Mouse (Mus musculus): ENCODE measurements around the gene Zfp740. TPM values are rescaled to one million over a fixed set of nuclear protein-coding genes. Genes with fewer than 3 reads are reported as not detected.

The Zfp740 gene
- polyA plus RNA-seq, 1 experiment: 46.6 TPM

DNA sequence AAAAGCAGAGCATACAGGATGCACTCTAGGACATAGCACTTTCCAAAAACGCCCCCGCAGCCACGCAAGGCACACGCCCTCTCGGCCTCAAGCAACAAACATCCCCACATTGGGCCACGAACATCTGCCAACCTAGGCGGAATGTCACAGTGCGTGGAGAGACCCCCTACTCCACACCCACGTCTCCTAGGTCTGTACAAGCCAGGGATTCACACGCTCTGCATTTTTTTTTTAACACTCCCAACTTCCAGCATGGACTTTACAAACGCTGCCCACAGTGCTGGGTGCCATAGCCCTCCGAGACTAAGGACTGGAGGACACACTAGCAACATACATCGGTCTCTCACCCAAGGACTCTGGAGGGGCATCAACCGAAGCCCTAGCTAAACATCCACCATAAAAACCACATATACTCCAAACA, 42.4 kb downstream of the Zfp740 start:
- TF ChIP-seq POLR2A (IDR thresholded peaks at IDR 0.05; ENCODE audit: borderline replicate concordance, extremely low read depth, low read depth, low read length) (peak; percentile 68; the same call in 1 of the 2 replicates), CTCF (IDR thresholded peaks at IDR 0.05; ENCODE audit: insufficient read depth, low read length) (no peak)
- H3K4me3 ChIP-seq (replicated peaks; ENCODE audit: extremely low read depth, low read depth, low read length): peak overlapping the region; percentile 74
- WGBS: 5% methylated on average over 14 of the region's 14 CpGs
- DNase-seq: no peak
- peaks cover 31% of the 10 kb centered on the region for H3K4me1 ChIP-seq (ENCODE audit: control insufficient read depth, insufficient read depth, low read length)

DNA sequence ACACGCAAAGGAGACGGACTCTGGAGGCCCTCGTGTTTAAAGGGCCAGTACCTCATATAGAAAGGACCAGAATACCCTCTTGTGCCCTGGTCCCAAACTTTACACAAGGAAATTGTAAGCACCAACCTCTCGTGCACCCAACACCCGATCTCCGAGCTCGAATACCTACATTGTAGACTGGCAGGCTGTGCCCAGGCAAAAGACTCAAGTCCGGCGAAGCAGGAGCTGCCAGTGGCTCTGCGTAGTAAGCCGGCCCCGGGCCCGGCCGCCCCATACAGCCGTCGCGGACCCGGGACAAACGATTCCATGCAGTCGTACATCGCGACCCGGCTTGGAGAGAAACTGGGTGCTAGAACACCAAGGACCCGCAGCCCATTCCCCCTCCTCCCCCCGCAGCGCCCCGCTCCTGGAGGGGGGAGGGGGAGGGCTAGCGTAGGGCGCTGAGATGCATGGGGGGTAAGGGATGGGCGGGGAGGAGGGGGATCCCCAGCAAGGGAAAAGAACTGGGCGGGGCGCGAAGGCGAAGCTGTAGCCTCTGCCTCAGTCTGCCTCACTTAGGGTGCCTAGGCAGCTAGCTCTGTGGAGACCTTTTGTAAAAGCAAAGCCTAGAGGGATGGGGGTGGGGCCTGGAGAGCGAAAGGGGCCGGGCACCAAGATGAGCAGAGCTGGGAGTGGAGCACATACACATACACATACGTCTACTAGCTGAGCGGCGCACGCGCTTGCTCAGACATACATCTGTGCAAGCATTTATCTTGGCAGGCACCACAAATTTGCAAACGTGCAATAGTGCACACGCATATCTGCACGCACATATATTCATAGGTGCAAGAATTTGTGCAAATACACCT, 43.1 kb downstream of the Zfp740 start:
- peak; percentile 74 for DNase-seq
- under 1% methylated on average over 41 of the region's 44 CpGs for WGBS
- peak overlapping the region; percentile 74 for H3K4me3 ChIP-seq (replicated peaks; ENCODE audit: extremely low read depth, low read depth, low read length)
- TF ChIP-seq CTCF (IDR thresholded peaks at IDR 0.05; ENCODE audit: insufficient read depth, low read length) (no peak), POLR2A (IDR thresholded peaks at IDR 0.05; ENCODE audit: borderline replicate concordance, extremely low read depth, low read depth, low read length) (peak; percentile 90; the same call in 1 of the 2 replicates)
- peaks cover 27% of the 10 kb centered on the region for H3K4me1 ChIP-seq (ENCODE audit: control insufficient read depth, insufficient read depth, low read length)

DNA sequence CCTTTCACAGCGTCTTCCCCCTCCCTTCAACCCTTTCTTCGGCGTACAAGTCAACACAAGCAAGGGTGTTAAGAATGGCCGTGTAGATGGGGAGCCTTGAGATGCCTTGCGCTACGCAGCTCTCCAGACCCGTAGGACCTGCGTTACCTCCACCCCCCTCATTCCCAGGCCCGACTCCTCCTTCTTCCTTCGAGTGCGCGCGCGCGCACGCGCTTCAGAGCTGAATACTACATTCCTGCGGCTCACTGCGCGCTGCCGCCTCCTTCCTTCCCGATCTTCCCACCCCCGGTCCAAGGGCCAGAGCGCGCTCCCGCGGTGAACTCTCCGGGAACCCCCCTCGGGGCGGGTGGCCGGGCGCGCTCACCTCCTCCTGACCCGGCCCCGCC, 43.8 kb downstream of the Zfp740 start:
- TF ChIP-seq CTCF (IDR thresholded peaks at IDR 0.05; ENCODE audit: insufficient read depth, low read length): no peak
- TF ChIP-seq POLR2A (IDR thresholded peaks at IDR 0.05; ENCODE audit: borderline replicate concordance, extremely low read depth, low read depth, low read length): peak; percentile 96; the same call in 1 of the 2 replicates
- H3K4me1 ChIP-seq (ENCODE audit: control insufficient read depth, insufficient read depth, low read length): peaks cover 23% of the 10 kb centered on the region
- peak overlapping the region; percentile 74 for H3K4me3 ChIP-seq (replicated peaks; ENCODE audit: extremely low read depth, low read depth, low read length)
- WGBS: under 1% methylated on average over 25 of the region's 35 CpGs
- peak; percentile 95 for DNase-seq

DNA sequence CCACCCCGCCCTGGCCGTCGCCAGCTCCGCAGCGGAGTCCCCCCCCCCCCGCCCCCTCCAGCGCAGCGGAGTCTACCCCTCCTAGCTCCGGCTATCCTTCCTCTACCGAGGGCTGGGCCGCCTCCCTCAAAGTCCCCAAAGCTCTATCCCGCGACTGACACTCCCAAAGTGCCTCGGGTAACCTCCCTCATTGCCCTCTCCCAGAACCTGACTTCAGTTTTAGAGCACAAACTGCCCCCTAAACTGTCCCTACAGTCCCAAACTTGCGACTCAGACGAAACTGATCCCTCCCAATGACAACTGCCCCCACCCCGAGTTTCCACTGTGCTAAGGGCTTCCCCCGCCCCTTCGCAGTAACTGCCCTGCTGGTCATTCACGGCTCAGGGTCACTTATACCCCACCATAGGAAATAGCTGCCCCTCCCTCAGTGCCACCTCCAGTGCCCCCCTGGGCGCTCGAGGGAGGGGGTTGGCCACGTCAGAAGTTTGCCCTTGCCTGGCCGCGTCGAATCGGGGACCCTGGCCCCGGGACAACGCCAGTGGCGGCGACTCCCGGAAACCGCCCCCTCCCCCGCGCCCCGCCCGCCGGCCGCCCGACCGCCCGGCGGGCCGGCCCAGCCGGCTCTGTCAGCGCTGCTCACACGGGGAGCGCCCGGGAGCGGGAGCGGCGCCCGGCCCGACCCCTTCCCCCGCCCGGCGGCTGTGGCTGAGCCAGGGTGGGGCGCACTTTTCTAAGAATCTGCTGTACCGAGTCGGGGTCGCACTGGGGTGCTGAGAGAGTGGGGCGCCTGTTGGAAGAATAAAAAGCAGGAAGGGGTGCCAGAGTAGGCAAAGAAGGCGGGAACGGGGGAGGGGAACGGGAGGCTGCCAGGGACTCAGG, 44.4 kb downstream of the Zfp740 start:
- Histone ChIP-seq H3K4me3 (replicated peaks; ENCODE audit: extremely low read depth, low read depth, low read length) (peak overlapping the region; percentile 76), H3K4me1 (ENCODE audit: control insufficient read depth, insufficient read depth, low read length) (peaks cover 21% of the 10 kb centered on the region)
- DNase-seq: peak; percentile 87
- TF ChIP-seq POLR2A (IDR thresholded peaks at IDR 0.05; ENCODE audit: borderline replicate concordance, extremely low read depth, low read depth, low read length): peak; percentile 58; the same call in 1 of the 2 replicates
- no peak for TF ChIP-seq CTCF (IDR thresholded peaks at IDR 0.05; ENCODE audit: insufficient read depth, low read length)
- under 1% methylated on average over 59 of the region's 65 CpGs for WGBS

DNA sequence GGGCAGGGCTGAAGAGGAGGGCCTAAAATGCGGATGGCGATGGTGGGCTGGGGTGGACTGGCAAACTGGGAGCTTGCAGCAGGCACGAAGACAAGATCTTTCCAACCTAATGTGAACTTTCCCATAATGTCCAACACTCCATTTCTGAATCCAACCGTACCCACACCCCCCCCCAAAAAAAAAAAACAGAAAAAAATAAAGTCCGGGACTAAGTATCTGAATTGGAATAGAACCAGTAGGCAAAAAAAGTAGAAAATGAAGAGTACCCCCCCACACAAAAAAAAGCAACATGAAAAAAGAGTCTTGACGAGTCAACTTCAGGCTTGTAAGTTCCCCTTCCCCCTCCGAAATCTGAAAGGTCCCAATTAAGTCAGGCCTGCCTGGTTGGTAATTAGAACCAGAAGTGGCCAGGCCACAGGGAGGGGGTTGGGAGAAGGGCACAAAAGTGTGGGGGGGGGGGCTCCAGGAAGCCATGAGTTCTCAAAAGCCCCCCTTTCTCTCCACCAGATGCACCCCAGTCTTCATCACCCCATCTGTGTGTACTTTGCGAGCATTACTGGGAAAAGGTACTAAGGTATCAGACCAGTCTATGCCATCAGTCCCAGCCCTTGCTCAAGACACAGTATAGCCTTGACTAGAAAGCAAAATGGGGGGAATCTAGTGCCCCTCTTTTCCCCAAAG, 45.2 kb downstream of the Zfp740 start:
- DNase-seq: no peak
- WGBS: 17% methylated on average over 8 of the region's 8 CpGs
- Histone ChIP-seq H3K4me1 (ENCODE audit: control insufficient read depth, insufficient read depth, low read length) (peaks cover 13% of the 10 kb centered on the region), H3K4me3 (replicated peaks; ENCODE audit: extremely low read depth, low read depth, low read length) (peak overlapping the region; percentile 76)
- TF ChIP-seq POLR2A (IDR thresholded peaks at IDR 0.05; ENCODE audit: borderline replicate concordance, extremely low read depth, low read depth, low read length) (no peak), CTCF (IDR thresholded peaks at IDR 0.05; ENCODE audit: insufficient read depth, low read length) (no peak)

DNA sequence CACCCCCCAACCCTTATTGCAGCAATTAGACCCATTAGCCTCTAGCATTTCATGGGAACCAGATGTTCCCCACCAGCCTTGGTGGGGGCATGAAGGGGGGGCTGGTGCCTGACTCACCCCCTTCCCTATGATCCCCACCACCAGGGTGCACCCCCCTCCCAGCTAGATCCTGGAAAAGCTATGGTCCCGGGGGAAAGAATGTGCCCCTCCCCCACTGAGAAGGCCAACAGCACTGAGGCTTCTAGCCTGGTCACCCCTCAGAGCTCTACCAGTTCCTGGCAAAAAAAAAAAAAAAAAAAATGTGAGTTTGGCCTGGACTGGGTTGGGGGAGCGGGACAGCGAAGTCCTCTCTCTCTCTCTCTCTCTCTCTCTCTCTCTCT, 45.8 kb downstream of the Zfp740 start:
- peaks cover 13% of the 10 kb centered on the region for H3K4me1 ChIP-seq (ENCODE audit: control insufficient read depth, insufficient read depth, low read length)
- TF ChIP-seq CTCF (IDR thresholded peaks at IDR 0.05; ENCODE audit: insufficient read depth, low read length) (no peak), POLR2A (IDR thresholded peaks at IDR 0.05; ENCODE audit: borderline replicate concordance, extremely low read depth, low read depth, low read length) (no peak)
- H3K4me3 ChIP-seq (replicated peaks; ENCODE audit: extremely low read depth, low read depth, low read length): no peak overlapping the region
- DNase-seq: no peak
- 19% methylated on average over 3 of the region's 3 CpGs for WGBS

DNA sequence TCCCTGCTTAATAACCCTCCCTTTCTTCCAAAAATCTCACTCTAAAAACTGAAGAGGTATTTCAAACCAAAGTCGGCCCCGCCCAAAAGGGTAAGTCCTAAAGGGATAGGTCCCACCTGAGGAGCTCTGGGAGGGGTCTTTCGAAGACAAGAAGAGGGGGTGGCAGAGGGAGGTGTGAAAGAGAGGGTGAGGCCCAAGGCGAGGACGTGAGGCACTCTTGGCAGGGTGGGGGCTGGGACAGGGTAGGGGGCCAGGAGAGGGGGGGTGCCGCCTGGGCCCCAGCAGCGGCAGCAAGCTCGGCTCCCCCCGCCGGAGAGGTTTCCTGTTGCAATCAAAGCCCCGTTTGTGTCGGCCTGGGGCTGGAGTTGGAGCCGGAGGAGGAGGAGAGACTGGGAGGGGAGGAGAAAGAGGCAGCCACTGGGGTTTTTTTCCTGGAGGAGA, 46.2 kb downstream of the Zfp740 start:
- no peak overlapping the region for H3K4me3 ChIP-seq (replicated peaks; ENCODE audit: extremely low read depth, low read depth, low read length)
- DNase-seq: peak; percentile 42
- TF ChIP-seq CTCF (IDR thresholded peaks at IDR 0.05; ENCODE audit: insufficient read depth, low read length) (no peak), POLR2A (IDR thresholded peaks at IDR 0.05; ENCODE audit: borderline replicate concordance, extremely low read depth, low read depth, low read length) (no peak)
- 7% methylated on average over 13 of the region's 13 CpGs for WGBS
- peaks cover 9% of the 10 kb centered on the region for H3K4me1 ChIP-seq (ENCODE audit: control insufficient read depth, insufficient read depth, low read length)

DNA sequence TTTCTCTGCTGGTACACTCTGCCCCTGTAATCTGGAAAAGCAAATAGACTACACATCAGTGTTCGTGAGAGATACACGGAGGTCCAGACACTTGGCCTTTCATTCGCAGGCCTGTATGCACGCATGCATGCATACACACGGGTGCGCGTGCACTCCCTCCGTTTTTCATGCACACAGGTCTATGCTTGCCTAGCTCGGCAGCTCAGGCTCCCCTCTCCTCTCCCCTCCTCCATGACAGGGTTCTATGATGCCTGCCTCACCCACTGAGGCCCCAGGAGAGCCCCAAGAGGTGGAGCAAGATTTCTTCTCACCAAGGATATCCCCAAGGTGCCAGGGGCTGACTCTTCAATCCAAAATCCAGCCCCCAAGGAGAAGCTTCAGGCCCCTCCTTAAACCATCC, 46.9 kb downstream of the Zfp740 start:
- DNase-seq: no peak
- peaks cover 9% of the 10 kb centered on the region for H3K4me1 ChIP-seq (ENCODE audit: control insufficient read depth, insufficient read depth, low read length)
- 64% methylated on average over 9 of the region's 9 CpGs for WGBS
- TF ChIP-seq CTCF (IDR thresholded peaks at IDR 0.05; ENCODE audit: insufficient read depth, low read length): no peak
- H3K4me3 ChIP-seq (replicated peaks; ENCODE audit: extremely low read depth, low read depth, low read length): no peak overlapping the region

DNA sequence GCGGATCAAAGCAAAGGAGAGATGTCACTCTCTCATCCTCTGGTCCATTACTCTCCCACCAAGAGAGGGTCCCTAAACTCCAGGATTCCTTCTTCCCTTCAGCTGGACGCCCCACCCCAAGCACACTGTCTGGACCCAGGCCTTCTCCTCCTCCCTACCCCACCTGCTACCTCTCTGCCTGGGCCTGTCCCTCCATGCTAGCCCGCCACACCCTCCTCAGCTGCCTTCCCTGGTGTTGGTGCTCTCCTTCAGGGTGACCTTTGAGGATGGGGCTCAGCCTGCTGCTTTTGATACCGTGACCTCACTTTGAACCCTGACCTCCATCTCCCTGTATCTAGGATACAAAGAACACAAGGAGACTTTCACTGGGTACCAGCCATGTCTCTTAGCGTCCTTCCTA, 47.5 kb downstream of the Zfp740 start:
- no peak for TF ChIP-seq CTCF (IDR thresholded peaks at IDR 0.05; ENCODE audit: insufficient read depth, low read length)
- TF ChIP-seq POLR2A (IDR thresholded peaks at IDR 0.05; ENCODE audit: borderline replicate concordance, extremely low read depth, low read depth, low read length): no peak

More for the DNA sequence above, 47.5 kb downstream of the Zfp740 start:
- DNase-seq: no peak
- Histone ChIP-seq H3K4me3 (replicated peaks; ENCODE audit: extremely low read depth, low read depth, low read length) (no peak overlapping the region), H3K4me1 (ENCODE audit: control insufficient read depth, insufficient read depth, low read length) (peaks cover 9% of the 10 kb centered on the region)
- 86% methylated on average over 5 of the region's 5 CpGs for WGBS

Data from lung, adult 2 months (tissue).